Mouse (Mus musculus) cerebellum, adult 8-10 months (tissue): Measurements from ENCODE around the gene Fam78b.

Source experiments
- DNase-seq: peaks from one replicate; pipeline ENCODE4 v3.0.0; 2022

Fam78b gene

DNA sequence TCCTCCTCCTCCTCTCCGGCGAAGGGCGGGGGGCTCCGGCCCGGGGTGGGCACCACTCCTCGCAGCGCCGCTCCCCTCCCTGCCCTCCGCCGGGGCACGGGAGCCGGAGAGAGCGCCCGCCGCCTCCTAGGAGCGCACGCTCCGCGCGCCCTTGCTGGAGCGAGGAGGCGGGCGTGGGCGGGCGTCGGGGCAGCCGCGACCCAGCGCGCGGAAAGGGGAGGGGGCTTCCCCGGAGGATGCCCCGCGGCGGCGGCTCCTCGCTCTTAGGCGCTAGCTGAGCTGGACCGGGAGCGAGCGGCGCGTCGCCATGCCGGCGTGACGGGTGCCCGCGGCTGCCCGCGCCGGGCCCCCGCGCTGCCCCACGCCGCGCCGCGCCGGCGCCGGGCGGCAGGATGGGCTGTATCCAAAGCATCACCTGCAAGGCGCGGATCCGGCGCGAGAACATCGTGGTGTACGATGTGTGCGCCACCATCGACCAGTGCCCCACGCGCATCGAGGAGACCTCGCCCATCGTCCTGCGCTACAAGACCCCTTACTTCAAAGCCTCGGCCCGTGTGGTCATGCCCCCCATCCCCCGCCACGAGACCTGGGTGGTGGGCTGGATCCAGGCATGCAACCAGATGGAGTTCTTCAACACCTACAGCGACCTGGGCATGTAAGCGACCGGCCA lies at the start of gene Fam78b:
TSS of gene Fam78b (plus strand) at position 244 of the 670 bp plus-strand sequence.
- peak; percentile 48 for DNase-seq

GRCm38 (mm10) chr1:166964508-166964907 lies 36.7 kb upstream of the Fam78b start:
- no peak for DNase-seq

GRCm38 (mm10) chr1:166968271-166968670 lies 32.9 kb upstream of the Fam78b start:
- no peak for DNase-seq

DNA sequence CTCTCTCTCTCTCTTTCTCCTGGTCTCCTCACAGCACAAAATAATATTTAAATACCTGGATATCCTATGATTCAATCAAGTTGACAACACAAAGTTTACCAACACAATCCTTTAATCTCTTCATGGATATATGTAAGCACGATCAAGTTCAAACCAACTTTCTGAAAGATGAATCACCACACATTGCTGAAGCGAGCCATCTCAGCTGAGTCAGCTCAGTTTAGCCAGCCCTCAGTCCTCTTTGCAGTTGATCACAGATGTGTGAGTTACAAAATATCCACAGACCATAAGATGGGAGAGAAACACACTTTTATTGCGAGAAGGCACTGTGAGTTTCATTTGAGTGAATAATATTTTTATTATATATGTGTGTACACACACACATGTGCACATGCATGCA lies 27.5 kb upstream of the Fam78b start:
- DNase-seq = no peak

DNA sequence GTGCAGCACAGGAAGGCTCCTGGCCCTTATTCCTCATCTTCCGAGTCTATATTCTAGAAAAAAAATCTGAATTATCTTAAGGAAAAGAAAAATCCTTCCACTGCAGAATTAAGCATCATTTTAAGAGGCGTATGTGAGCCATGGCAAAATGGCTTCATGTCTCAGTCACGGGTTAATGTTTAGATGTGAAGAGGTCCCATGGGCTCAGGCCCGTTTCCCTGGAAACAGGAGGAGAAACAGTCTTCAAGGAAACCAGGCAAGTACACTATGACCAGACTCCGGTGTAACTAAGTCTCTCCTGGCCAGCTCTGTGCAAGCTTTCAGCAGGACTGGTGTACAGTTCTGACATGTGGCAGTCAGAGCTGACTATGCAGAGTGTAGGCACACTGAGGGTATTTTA lies 22.6 kb upstream of the Fam78b start:
- no peak for DNase-seq

- no peak for DNase-seq
Measured at GRCm38 (mm10) chr1:166994266-166994665, 7.0 kb upstream of the Fam78b start.

- no peak for DNase-seq
Measured at GRCm38 (mm10) chr1:166996250-166996649, 5.0 kb upstream of the Fam78b start.

GRCm38 (mm10) chr1:166996811-166997210 lies 4.4 kb upstream of the Fam78b start:
- no peak for DNase-seq

DNA sequence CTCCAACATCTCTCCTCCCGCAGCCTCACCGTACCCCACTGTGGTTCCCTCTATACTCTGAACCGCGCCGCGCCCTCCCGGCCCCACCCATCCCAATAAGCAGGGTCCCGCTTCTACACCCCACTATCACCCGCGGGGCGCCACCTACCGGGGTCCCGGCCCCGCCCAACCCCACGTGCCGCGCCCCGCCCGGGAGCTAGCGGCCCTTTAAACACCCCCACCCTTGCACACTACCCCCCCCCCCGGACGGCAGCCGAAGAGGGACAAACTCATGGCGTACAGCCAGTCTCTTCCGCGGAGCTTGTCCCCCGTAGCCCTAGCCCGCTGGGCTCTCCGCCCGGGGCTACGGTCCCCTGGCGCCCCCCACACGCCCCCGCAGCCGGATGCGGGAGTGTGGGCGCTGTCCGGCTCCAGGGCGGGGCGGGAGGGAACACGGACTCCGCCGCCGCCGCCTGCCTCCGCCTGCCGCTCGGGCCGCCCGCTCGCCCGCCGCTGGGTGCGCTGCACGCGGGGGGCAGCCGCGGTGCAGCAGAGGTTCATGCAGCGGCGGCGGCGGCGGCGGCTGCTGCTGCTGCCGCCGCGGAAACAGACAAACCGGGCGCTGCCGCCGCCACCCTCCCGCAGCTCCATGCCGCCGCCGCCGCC lies 566 bp upstream of the Fam78b start:
- DNase-seq = peak; percentile 78

DNA sequence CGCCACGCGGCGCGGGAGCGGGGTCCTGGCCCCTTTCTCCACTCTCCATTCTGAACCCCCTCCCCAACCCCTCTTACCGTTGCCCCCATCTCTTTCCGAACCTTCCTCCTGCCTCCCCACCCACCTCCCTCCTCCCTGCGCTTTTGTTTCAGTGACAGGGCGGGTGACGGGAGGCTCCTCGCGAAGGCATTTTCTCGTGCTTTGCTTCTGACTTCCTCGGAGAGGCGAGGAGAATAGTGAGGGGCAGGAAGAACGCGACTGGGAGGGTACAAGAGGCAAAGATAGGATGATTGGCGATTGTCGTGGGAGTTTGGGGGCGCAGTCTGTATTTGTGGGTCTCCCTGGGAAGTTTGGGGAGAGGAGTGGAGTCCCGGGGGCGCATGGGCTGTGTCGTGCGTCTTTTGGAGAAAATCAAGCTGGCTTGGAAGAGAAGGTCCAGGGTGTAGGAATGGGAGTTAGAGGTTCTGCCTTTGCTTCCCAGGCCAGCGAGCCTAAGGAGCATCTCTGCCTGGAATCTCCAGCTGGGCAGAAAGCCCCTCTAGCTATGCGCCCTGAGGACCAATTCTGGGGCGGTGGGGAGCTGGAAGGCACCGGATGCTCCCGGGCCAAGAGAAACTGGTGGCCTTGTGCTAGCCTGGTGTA lies 748 bp downstream of the Fam78b start:
- peak; percentile 38 for DNase-seq

DNA sequence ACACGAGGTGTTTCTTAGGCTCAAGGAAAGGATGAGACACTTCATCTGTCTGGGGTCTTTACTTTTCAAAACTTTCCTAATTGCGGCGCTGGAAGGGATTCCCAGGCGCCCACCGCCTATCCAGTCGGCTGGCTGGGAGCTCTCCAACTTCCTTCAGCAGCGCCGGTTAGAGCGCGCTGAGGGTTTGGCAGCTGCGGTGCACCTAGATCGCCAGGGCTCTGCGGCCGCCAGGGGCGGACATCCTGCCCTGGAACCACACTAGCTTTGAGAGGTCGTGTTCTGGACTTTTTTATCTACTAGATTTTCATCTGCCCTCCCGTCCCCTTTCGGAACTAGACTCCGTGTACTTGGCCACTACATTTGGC lies 1.3 kb downstream of the Fam78b start:
- peak; percentile 46 for DNase-seq

GRCm38 (mm10) chr1:167004621-167005020 lies 3.4 kb downstream of the Fam78b start:
- DNase-seq = no peak

- no peak for DNase-seq
Measured at GRCm38 (mm10) chr1:167007341-167007740, 6.1 kb downstream of the Fam78b start.

GRCm38 (mm10) chr1:167010190-167010589 lies 9.0 kb downstream of the Fam78b start:
- DNase-seq = no peak

- DNase-seq = no peak
Measured at GRCm38 (mm10) chr1:167011301-167011700, 10.1 kb downstream of the Fam78b start.

- no peak for DNase-seq
Measured at GRCm38 (mm10) chr1:167012616-167013015, 11.4 kb downstream of the Fam78b start.

DNA sequence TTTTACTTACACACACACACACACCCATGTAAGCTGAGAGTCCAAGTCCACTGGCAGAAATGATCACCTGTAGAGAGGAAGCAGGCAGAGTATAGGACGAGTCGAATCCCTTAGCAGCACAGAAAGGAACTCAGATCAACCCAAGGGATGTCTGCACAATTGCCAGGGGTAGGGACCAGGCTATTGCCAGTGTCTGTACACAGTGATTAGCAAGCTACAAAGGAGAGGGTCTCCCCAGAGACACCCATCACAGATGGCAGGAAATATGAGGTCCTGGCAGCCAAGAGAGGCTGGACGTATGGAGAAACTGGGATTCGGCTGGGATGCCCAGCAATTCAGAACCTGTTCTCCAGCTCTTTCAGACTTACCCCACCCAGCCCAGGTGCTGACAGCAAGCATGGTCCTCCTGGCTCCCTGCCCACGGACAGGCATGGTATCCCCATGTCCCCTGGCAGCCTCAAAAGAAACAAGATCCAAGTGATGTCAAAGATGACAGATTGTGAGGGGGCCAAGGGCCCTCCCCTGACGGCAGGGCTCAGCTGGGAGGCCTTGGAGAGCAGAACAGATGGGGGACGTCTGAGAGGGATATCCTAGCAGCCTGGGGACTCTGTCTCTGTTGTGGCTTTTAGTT lies 12.1 kb downstream of the Fam78b start:
- peak; percentile 68 for DNase-seq

DNA sequence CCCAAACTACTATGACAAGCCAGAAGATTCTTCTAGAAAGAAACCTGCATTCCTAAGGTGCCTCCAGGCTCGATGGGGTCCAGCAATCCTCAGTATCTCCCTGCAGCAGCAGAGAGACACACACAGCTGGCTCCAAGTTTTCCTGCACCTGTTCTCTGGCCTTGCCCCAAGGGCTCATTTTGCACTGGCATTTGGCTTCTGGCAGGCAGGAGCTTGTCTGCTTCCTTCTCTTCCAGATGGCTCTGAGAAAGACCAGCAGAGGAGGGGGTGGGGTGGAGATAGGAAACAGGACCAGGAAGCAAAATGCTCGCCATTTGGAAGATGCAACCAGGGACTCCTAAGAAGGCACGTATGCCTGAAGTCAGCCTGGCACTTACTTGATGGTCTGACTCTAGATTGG lies 15.1 kb downstream of the Fam78b start:
- DNase-seq = peak; percentile 63

GRCm38 (mm10) chr1:167022001-167022424 lies 20.8 kb downstream of the Fam78b start:
- no peak for DNase-seq

GRCm38 (mm10) chr1:167022541-167023121 lies 21.4 kb downstream of the Fam78b start:
- DNase-seq = no peak

DNA sequence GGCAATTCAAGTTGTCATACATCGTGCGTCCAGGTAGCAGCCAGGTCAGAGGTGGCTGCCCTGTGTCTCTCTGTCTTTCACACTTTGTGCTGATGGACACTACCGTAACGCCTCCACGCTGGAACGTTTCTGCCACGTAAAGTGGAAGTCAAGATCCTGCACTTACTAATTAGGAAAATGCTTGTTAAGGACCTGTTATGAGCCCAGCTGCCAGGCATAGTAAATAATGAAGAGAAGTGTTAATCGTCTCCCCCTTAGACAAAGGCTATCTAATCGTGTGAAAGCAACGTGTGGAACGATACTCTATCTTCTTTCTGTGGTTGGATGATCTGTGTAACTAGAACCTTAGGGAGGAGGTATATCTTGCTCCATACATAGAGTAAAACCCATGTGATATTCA lies 22.6 kb downstream of the Fam78b start:
- no peak for DNase-seq

- no peak for DNase-seq
Measured at GRCm38 (mm10) chr1:167024961-167025360, 23.7 kb downstream of the Fam78b start.

DNA sequence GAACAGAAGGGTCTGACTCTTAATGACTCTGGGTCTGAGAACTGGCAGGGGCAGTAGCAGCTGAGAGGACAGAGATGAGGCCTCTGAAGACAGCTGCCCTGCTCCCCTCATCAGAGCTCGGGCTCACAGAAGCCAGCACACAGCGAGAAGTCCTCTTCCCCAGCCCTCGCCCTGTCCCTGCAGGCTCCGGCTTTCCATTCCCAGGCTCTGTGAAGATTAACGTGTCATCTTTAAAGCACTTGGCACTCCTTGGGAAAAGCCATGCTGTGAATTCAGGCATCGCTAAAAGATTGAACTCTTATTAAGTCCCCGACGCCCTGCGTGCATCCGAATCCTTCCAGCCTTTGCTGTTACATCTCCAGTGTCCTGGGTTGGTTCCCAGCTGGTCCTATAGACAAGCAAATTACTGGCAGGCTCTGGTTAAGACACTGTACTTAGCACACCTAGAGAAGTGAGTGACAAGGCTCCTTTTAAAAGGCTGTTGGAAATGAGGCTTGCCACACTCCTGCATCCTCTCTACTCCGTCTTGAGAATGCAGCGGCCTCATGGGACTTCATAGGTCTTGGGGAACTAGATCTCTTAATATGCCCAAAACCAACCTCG lies 30.9 kb downstream of the Fam78b start:
- DNase-seq = no peak
